Mouse (Mus musculus): ENCODE results near the gene Etfb. TPM values are rescaled to one million over a fixed set of nuclear protein-coding genes. Genes with fewer than 3 reads are reported as not detected.
"Not testable (repeated sequence)": the region's sequence is repeated elsewhere in the genome, so short reads cannot be mapped to it uniquely, and the experiment has no call there.

Etfb gene
- 61.4 and 79.7 TPM in 2 replicates for polyA plus RNA-seq (2012; rRNA removed)

DNA sequence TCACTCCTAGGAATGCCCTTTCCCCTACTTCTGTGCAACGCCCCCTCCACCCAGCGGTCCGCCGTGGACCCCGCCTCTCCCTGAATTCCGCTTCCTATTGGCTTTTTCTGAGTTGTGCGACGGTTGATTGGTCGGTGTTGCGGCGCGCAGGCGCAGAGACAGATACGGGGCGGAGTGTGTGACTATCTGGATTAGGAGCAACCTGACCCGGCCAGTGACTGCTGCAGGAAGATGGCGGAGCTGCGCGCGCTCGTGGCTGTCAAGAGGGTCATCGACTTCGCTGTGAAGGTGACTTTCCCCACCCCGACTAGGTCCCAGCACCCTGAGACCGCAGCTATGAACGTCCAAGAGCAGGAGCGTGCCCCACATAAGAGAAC lies at the start of gene Etfb, which contains the start of gene Gm45233:
Gene Etfb (plus strand): TSS at position 167 of the 377 bp plus-strand sequence.
Gene Gm45233 (plus strand): TSS at position 212 of the 377 bp plus-strand sequence.
- Histone ChIP-seq H3K27me3 (ENCODE audit: control insufficient read depth, insufficient read depth, low read length) (no peaks in the 10 kb centered on the region), H3K4me3 (ENCODE audit: control insufficient read depth, insufficient read depth, low read length) (peak within 1 kb of the TSS; percentile 74), H3K4me1 (replicated peaks; ENCODE audit: control insufficient read depth, insufficient read depth, low read length) (peaks cover 24% of the 10 kb centered on the region), H3K27ac (ENCODE audit: control insufficient read depth, insufficient read depth, low read length) (peak within 1 kb of the TSS; percentile 41), H3K36me3 (ENCODE audit: control insufficient read depth, insufficient read depth, low read length) (no peaks in the 10 kb centered on the region)
- peak; percentile 89 for DNase-seq
- WGBS, result under 1% methylated on average over 27 of the region's 27 CpGs
- TF ChIP-seq CTCF (IDR thresholded peaks at IDR 0.05; ENCODE audit: borderline replicate concordance, control insufficient read depth, extremely low read depth, insufficient read depth, low read length, poor library complexity) (no peak), POLR2A (IDR thresholded peaks at IDR 0.05; ENCODE audit: control insufficient read depth, extremely low read depth, insufficient read depth, low read length, poor library complexity) (peak; percentile 45; the same call in 1 of the 2 replicates)

GRCm38 (mm10) chr7:43399501-43399900 lies 44.4 kb upstream of the Etfb start:
- no peak overlapping the region for H3K4me3 ChIP-seq (ENCODE audit: control insufficient read depth, insufficient read depth, low read length)
- H3K4me1 ChIP-seq (replicated peaks; ENCODE audit: control insufficient read depth, insufficient read depth, low read length), result no peaks in the 10 kb centered on the region
- TF ChIP-seq POLR2A (IDR thresholded peaks at IDR 0.05; ENCODE audit: control insufficient read depth, extremely low read depth, insufficient read depth, low read length, poor library complexity) (no peak), CTCF (IDR thresholded peaks at IDR 0.05; ENCODE audit: borderline replicate concordance, control insufficient read depth, extremely low read depth, insufficient read depth, low read length, poor library complexity) (no peak)
- H3K27me3 ChIP-seq (ENCODE audit: control insufficient read depth, insufficient read depth, low read length), result no peaks in the 10 kb centered on the region
- no peak overlapping the region for H3K27ac ChIP-seq (ENCODE audit: control insufficient read depth, insufficient read depth, low read length)
- no peaks in the 10 kb centered on the region for H3K36me3 ChIP-seq (ENCODE audit: control insufficient read depth, insufficient read depth, low read length)
- whole genome bisulfite sequencing, result 93% methylated on average over 2 of the region's 2 CpGs
- no peak for DNase-seq

GRCm38 (mm10) chr7:43402718-43403117 lies 41.2 kb upstream of the Etfb start:
- WGBS, result 24% methylated on average over 2 of the region's 2 CpGs
- no peak for DNase-seq
- Histone ChIP-seq H3K27ac (ENCODE audit: control insufficient read depth, insufficient read depth, low read length) (no peak overlapping the region), H3K36me3 (ENCODE audit: control insufficient read depth, insufficient read depth, low read length) (no peaks in the 10 kb centered on the region), H3K4me3 (ENCODE audit: control insufficient read depth, insufficient read depth, low read length) (no peak overlapping the region), H3K27me3 (ENCODE audit: control insufficient read depth, insufficient read depth, low read length) (no peaks in the 10 kb centered on the region), H3K4me1 (replicated peaks; ENCODE audit: control insufficient read depth, insufficient read depth, low read length) (no peaks in the 10 kb centered on the region)
- TF ChIP-seq POLR2A (IDR thresholded peaks at IDR 0.05; ENCODE audit: control insufficient read depth, extremely low read depth, insufficient read depth, low read length, poor library complexity) (no peak), CTCF (IDR thresholded peaks at IDR 0.05; ENCODE audit: borderline replicate concordance, control insufficient read depth, extremely low read depth, insufficient read depth, low read length, poor library complexity) (no peak)

- H3K4me3 ChIP-seq (ENCODE audit: control insufficient read depth, insufficient read depth, low read length), result no peak overlapping the region
- TF ChIP-seq POLR2A (IDR thresholded peaks at IDR 0.05; ENCODE audit: control insufficient read depth, extremely low read depth, insufficient read depth, low read length, poor library complexity), result no peak
- no peak for TF ChIP-seq CTCF (IDR thresholded peaks at IDR 0.05; ENCODE audit: borderline replicate concordance, control insufficient read depth, extremely low read depth, insufficient read depth, low read length, poor library complexity)
- H3K27ac ChIP-seq (ENCODE audit: control insufficient read depth, insufficient read depth, low read length), result no peak overlapping the region; the same call in 1 of the 2 replicates
Observed at GRCm38 (mm10) chr7:43407573-43407972, 36.3 kb upstream of the Etfb start.

DNA sequence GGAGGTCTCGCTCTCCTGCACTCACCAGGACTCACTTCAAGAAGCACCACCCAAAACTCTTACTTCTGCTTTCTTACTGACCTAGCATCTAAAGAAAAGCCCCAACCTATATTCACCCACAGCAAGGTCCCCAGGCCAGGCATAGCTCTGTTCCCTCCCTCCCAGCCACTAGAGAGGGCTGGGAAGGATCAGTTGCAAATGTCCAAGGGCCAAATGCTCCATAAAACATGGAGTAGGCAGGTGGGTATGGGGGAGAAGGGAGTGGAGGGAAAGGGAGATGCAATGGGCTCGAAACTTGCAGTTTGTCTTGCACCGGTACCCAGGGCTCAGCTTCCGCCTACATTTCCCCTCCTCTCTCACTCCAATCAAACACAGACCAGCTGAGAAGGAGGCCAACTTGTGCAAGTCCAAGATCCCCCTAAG lies 35.7 kb upstream of the Etfb start, which contains the start of gene Siglecg:
Gene Siglecg (plus strand): TSS at position 74 of the 423 bp plus-strand sequence.
- no peak within 1 kb of the TSS; the same call in 1 of the 2 replicates for H3K27ac ChIP-seq (ENCODE audit: control insufficient read depth, insufficient read depth, low read length)
- WGBS, result 46% methylated on average over 4 of the region's 4 CpGs

More at GRCm38 (mm10) chr7:43407573-43407972, 36.3 kb upstream of the Etfb start:
- Histone ChIP-seq H3K36me3 (ENCODE audit: control insufficient read depth, insufficient read depth, low read length) (no peaks in the 10 kb centered on the region), H3K27me3 (ENCODE audit: control insufficient read depth, insufficient read depth, low read length) (no peaks in the 10 kb centered on the region), H3K4me1 (replicated peaks; ENCODE audit: control insufficient read depth, insufficient read depth, low read length) (no peaks in the 10 kb centered on the region)
- no peak for DNase-seq
- 53% methylated on average over 3 of the region's 3 CpGs for WGBS

DNA sequence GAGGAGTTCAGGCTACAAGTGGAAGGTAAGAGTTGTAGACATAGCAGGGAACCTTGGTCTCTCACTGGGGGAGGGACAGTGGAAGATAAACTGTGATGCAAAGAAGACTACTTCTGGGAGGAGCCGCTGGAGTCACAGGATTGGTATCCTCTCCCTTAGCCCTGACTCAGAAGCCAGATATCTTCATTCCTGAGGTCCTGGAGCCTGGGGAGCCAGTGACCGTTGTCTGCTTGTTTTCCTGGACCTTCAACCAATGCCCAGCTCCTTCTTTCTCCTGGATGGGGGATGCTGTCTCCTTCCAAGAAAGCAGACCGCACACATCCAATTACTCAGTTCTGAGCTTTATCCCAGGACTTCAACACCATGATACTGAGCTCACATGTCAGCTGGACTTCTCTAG lies 34.8 kb upstream of the Etfb start:
- Histone ChIP-seq H3K36me3 (ENCODE audit: control insufficient read depth, insufficient read depth, low read length) (no peaks in the 10 kb centered on the region), H3K27me3 (ENCODE audit: control insufficient read depth, insufficient read depth, low read length) (no peaks in the 10 kb centered on the region), H3K27ac (ENCODE audit: control insufficient read depth, insufficient read depth, low read length) (no peak overlapping the region), H3K4me3 (ENCODE audit: control insufficient read depth, insufficient read depth, low read length) (no peak overlapping the region), H3K4me1 (replicated peaks; ENCODE audit: control insufficient read depth, insufficient read depth, low read length) (no peaks in the 10 kb centered on the region)
- DNase-seq, result no peak
- no peak for TF ChIP-seq POLR2A (IDR thresholded peaks at IDR 0.05; ENCODE audit: control insufficient read depth, extremely low read depth, insufficient read depth, low read length, poor library complexity)
- no peak for TF ChIP-seq CTCF (IDR thresholded peaks at IDR 0.05; ENCODE audit: borderline replicate concordance, control insufficient read depth, extremely low read depth, insufficient read depth, low read length, poor library complexity)
- WGBS, result 96% methylated on average over 3 of the region's 3 CpGs

More for the DNA sequence above, 35.7 kb upstream of the Etfb start, which contains the start of gene Siglecg:
- Histone ChIP-seq H3K36me3 (ENCODE audit: control insufficient read depth, insufficient read depth, low read length) (no peaks in the 10 kb centered on the region), H3K4me1 (replicated peaks; ENCODE audit: control insufficient read depth, insufficient read depth, low read length) (no peaks in the 10 kb centered on the region), H3K27me3 (ENCODE audit: control insufficient read depth, insufficient read depth, low read length) (no peaks in the 10 kb centered on the region), H3K4me3 (ENCODE audit: control insufficient read depth, insufficient read depth, low read length) (no peak within 1 kb of the TSS)
- no peak for TF ChIP-seq POLR2A (IDR thresholded peaks at IDR 0.05; ENCODE audit: control insufficient read depth, extremely low read depth, insufficient read depth, low read length, poor library complexity)
- TF ChIP-seq CTCF (IDR thresholded peaks at IDR 0.05; ENCODE audit: borderline replicate concordance, control insufficient read depth, extremely low read depth, insufficient read depth, low read length, poor library complexity), result no peak
- DNase-seq, result no peak

- DNase-seq; H3K4me3 ChIP-seq (ENCODE audit: control insufficient read depth, insufficient read depth, low read length); H3K27me3 ChIP-seq (ENCODE audit: control insufficient read depth, insufficient read depth, low read length); H3K27ac ChIP-seq (ENCODE audit: control insufficient read depth, insufficient read depth, low read length); H3K4me1 ChIP-seq (replicated peaks; ENCODE audit: control insufficient read depth, insufficient read depth, low read length); H3K36me3 ChIP-seq (ENCODE audit: control insufficient read depth, insufficient read depth, low read length): not testable (repeated sequence)
- 92% methylated on average over 4 of the region's 4 CpGs for WGBS
Observed at GRCm38 (mm10) chr7:43411724-43412123, 32.2 kb upstream of the Etfb start.
